Mouse (Mus musculus): ENCODE results near the gene Myd88. TPM values are rescaled to one million over a fixed set of nuclear protein-coding genes. Genes with fewer than 3 reads are reported as not detected.

Gene Myd88
- total and polyA plus RNA-seq, 2 experiments from 2014 or later: 4.7 to 5.9 TPM

DNA sequence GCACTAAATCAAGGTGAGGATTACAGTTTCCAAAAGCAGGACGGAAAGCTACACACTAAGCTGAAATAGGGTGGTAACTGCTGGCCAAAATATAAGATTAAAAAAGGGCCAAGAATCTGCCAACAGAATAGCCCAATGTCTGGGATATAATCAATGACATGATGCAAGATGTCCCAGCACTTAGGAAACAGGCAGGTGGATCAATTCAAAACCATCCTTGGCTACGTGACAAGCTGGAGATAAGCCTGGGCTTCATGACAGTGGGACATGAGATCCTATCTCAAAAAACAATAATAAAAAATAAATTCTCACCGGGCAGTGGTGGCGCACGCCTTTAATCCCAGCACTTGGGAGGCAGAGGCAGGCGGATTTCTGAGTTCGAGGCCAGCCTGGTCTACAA, 35.3 kb downstream of the Myd88 start:
- no peaks in the 10 kb centered on the region for H3K4me1 ChIP-seq (ENCODE audit: insufficient read depth, low read length)
- DNase-seq (ENCODE audit: low spot score): no peak
- no peak overlapping the region for H3K4me3 ChIP-seq (ENCODE audit: low read depth, low read length)
- H3K36me3 ChIP-seq (ENCODE audit: insufficient read depth, low read length): 0 out of 2 replicates have a peak, but pooled peaks cover 5% of the 10 kb centered on the region
- no peak overlapping the region for H3K4me2 ChIP-seq (ENCODE audit: low read depth, low read length, poor library complexity, severe bottlenecking)
- no peak for ATAC-seq (ENCODE audit: low FRiP score)
- no peak overlapping the region for H3K9ac ChIP-seq (replicated peaks; ENCODE audit: low read length, poor library complexity, severe bottlenecking)
- TF ChIP-seq CTCF (IDR thresholded peaks at IDR 0.05): no peak
- no peaks in the 10 kb centered on the region for H3K27me3 ChIP-seq (ENCODE audit: insufficient read depth, low read length)
- no peak overlapping the region for H3K27ac ChIP-seq (ENCODE audit: low read depth, low read length)
- WGBS: 92% methylated on average over 7 of the region's 7 CpGs
- H3K9me3 ChIP-seq (ENCODE audit: low read length): no peaks in the 10 kb centered on the region

DNA sequence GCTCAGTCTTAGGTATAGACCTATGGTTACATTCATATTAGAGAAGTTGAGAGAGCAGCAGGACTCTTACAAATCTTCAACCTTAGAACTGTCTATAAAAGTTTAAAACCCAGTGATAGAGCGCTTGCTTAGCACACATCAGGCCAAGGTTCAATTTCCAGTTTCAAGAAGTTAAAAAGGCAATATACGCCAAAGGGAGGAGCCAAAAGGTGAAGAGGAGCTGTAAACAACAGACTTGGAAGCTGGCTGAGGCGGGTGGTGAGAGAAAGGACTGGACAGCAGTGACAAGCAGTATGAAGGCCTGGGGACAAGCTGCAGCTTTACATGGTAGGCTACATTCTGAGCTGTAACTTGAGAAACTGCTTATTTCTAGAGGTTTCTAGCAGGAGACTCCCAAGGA, 42.6 kb downstream of the Myd88 start:
- no peaks in the 10 kb centered on the region for H3K4me1 ChIP-seq (ENCODE audit: insufficient read depth, low read length)
- H3K27ac ChIP-seq (ENCODE audit: low read depth, low read length): no peak overlapping the region
- H3K36me3 ChIP-seq (ENCODE audit: insufficient read depth, low read length): 0 out of 2 replicates have a peak, but pooled peaks cover 10% of the 10 kb centered on the region
- ATAC-seq (ENCODE audit: low FRiP score): no peak
- TF ChIP-seq CTCF (IDR thresholded peaks at IDR 0.05): no peak
- no peak for DNase-seq (ENCODE audit: low spot score)
- H3K27me3 ChIP-seq (ENCODE audit: insufficient read depth, low read length): no peaks in the 10 kb centered on the region
- no peak overlapping the region for H3K9ac ChIP-seq (replicated peaks; ENCODE audit: low read length, poor library complexity, severe bottlenecking)
- no peak overlapping the region for H3K4me3 ChIP-seq (ENCODE audit: low read depth, low read length)
- no peak overlapping the region for H3K4me2 ChIP-seq (ENCODE audit: low read depth, low read length, poor library complexity, severe bottlenecking)
- WGBS: 97% methylated on average over 3 of the region's 3 CpGs
- H3K9me3 ChIP-seq (ENCODE audit: low read length): no peaks in the 10 kb centered on the region

DNA sequence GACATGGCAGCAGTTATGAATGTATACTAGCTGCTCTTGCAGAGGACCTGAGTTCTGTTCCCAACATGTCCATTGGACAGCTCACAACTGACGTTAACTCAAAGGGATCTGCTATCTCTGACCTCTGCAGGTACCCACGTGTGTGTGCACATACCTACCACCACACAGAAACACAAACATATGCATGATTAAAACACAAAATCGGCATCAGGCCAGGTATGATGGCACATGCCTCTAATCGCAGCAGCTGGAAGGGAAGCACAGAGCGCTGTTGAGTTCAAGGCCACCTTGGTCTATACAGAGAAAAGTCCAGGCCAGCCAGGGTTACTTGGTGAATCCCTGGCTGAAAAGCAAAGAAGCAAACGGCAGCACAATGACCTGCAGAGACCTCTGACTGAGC, 43.5 kb downstream of the Myd88 start:
- H3K27ac ChIP-seq (ENCODE audit: low read depth, low read length): no peak overlapping the region
- H3K36me3 ChIP-seq (ENCODE audit: insufficient read depth, low read length): 0 out of 2 replicates have a peak, but pooled peaks cover 10% of the 10 kb centered on the region
- H3K4me1 ChIP-seq (ENCODE audit: insufficient read depth, low read length): no peaks in the 10 kb centered on the region
- no peaks in the 10 kb centered on the region for H3K27me3 ChIP-seq (ENCODE audit: insufficient read depth, low read length)
- no peak overlapping the region for H3K4me3 ChIP-seq (ENCODE audit: low read depth, low read length)
- 86% methylated on average over 6 of the region's 6 CpGs for WGBS
- no peak for DNase-seq (ENCODE audit: low spot score)
- H3K9ac ChIP-seq (replicated peaks; ENCODE audit: low read length, poor library complexity, severe bottlenecking): no peak overlapping the region
- H3K9me3 ChIP-seq (ENCODE audit: low read length): no peaks in the 10 kb centered on the region
- ATAC-seq (ENCODE audit: low FRiP score): no peak
- no peak for TF ChIP-seq CTCF (IDR thresholded peaks at IDR 0.05)
- no peak overlapping the region for H3K4me2 ChIP-seq (ENCODE audit: low read depth, low read length, poor library complexity, severe bottlenecking)

DNA sequence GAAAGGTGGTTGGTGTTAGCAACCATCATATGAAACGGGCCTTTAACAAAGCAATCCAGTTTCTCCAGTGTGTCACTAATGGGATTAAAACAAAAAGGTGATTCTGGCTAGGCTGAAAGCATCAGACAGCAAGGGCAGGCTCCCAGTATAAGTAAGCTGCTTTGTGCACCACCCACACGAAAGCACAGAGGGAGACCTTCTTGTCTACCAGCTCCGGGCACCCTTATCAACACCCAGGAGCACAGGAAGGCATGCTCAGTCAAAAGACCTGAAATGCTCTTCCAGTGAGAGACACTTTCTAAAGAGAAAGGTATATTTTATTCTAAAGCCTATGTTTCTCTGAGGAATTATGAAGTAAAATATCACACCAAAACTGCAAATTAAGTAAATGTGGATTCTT, 50.4 kb downstream of the Myd88 start:
- Histone ChIP-seq H3K36me3 (ENCODE audit: insufficient read depth, low read length) (peaks cover 7% of the 10 kb centered on the region; the same call in 1 of the 2 replicates), H3K4me2 (ENCODE audit: low read depth, low read length, poor library complexity, severe bottlenecking) (no peak overlapping the region), H3K4me1 (ENCODE audit: insufficient read depth, low read length) (no peaks in the 10 kb centered on the region), H3K27me3 (ENCODE audit: insufficient read depth, low read length) (no peaks in the 10 kb centered on the region), H3K9ac (replicated peaks; ENCODE audit: low read length, poor library complexity, severe bottlenecking) (no peak overlapping the region), H3K4me3 (ENCODE audit: low read depth, low read length) (no peak overlapping the region), H3K9me3 (ENCODE audit: low read length) (no peaks in the 10 kb centered on the region), H3K27ac (ENCODE audit: low read depth, low read length) (no peak overlapping the region)
- 61% methylated on average over 3 of the region's 3 CpGs for WGBS
- DNase-seq (ENCODE audit: low spot score): no peak
- no peak for TF ChIP-seq CTCF (IDR thresholded peaks at IDR 0.05)
- no peak for ATAC-seq (ENCODE audit: low FRiP score)

Other genes starting within 250 kb of the Myd88 start
- 12.2 and 17.4 TPM in 2 replicates for gene Plcd1, start 247.9 kb downstream of the Myd88 start, total RNA-seq (2014; rRNA removed)
- 10.9 and 11.8 TPM in 2 replicates for gene Plcd1, start 247.9 kb downstream of the Myd88 start, polyA plus RNA-seq (2015; fragmentation: Nextera tagmentation; extraction: Ambion mirVana)
- 2.8 and 3.3 TPM in 2 replicates for gene Dlec1, start 238.9 kb downstream of the Myd88 start, total RNA-seq (2014; rRNA removed)
- gene Dlec1, start 238.9 kb downstream of the Myd88 start, polyA plus RNA-seq (2015; fragmentation: Nextera tagmentation; extraction: Ambion mirVana): 0.91 and 0.95 TPM in 2 replicates
- 2.8 and 2.9 TPM in 2 replicates for gene Acaa1b, start 184.3 kb downstream of the Myd88 start, total RNA-seq (2014; rRNA removed)
- gene Acaa1b, start 184.3 kb downstream of the Myd88 start, polyA plus RNA-seq (2015; fragmentation: Nextera tagmentation; extraction: Ambion mirVana): 4.6 and 5.2 TPM in 2 replicates
- not detected in 2 replicates for gene Gm47289, start 182.2 kb downstream of the Myd88 start, total RNA-seq (2014; rRNA removed)
- gene Gm47289, start 182.2 kb downstream of the Myd88 start, polyA plus RNA-seq (2015; fragmentation: Nextera tagmentation; extraction: Ambion mirVana): not detected in 2 replicates
- not detected in 2 replicates for gene Slc22a13, start 132.3 kb downstream of the Myd88 start, total RNA-seq (2014; rRNA removed)
- 0.10 TPM in 1 of 2 replicates, not detected in the other for gene Slc22a13, start 132.3 kb downstream of the Myd88 start, polyA plus RNA-seq (2015; fragmentation: Nextera tagmentation; extraction: Ambion mirVana)
- gene Oxsr1, start 19.0 kb downstream of the Myd88 start, total RNA-seq (2014; rRNA removed): 38.5 and 55.7 TPM in 2 replicates
- gene Oxsr1, start 19.0 kb downstream of the Myd88 start, polyA plus RNA-seq (2015; fragmentation: Nextera tagmentation; extraction: Ambion mirVana): 10.5 and 10.7 TPM in 2 replicates
- 106 and 120 TPM in 2 replicates for gene Acaa1a, start 1.7 kb downstream of the Myd88 start, total RNA-seq (2014; rRNA removed)
- gene Acaa1a, start 1.7 kb downstream of the Myd88 start, polyA plus RNA-seq (2015; fragmentation: Nextera tagmentation; extraction: Ambion mirVana): 75.5 and 82.6 TPM in 2 replicates
- 2.6 and 3.2 TPM in 2 replicates for gene Xylb, start 16.0 kb upstream of the Myd88 start, total RNA-seq (2014; rRNA removed)
- 3.9 and 4.3 TPM in 2 replicates for gene Xylb, start 16.0 kb upstream of the Myd88 start, polyA plus RNA-seq (2015; fragmentation: Nextera tagmentation; extraction: Ambion mirVana)
- gene Slc22a14, start 24.1 kb upstream of the Myd88 start, total RNA-seq (2014; rRNA removed): not detected in 2 replicates
- gene Slc22a14, start 24.1 kb upstream of the Myd88 start, polyA plus RNA-seq (2015; fragmentation: Nextera tagmentation; extraction: Ambion mirVana): 0.15 TPM in 1 of 2 replicates, not detected in the other
- 35.6 and 39.7 TPM in 2 replicates for gene Acvr2b, start 60.7 kb upstream of the Myd88 start, total RNA-seq (2014; rRNA removed)
- gene Acvr2b, start 60.7 kb upstream of the Myd88 start, polyA plus RNA-seq (2015; fragmentation: Nextera tagmentation; extraction: Ambion mirVana): 29.5 and 32.1 TPM in 2 replicates
- 26.0 and 29.2 TPM in 2 replicates for gene Exog, start 103.5 kb upstream of the Myd88 start, total RNA-seq (2014; rRNA removed)
- gene Exog, start 103.5 kb upstream of the Myd88 start, polyA plus RNA-seq (2015; fragmentation: Nextera tagmentation; extraction: Ambion mirVana): 36.8 and 38.0 TPM in 2 replicates
- 1.2 and 1.4 TPM in 2 replicates for gene Scn5a, start 237.6 kb upstream of the Myd88 start, total RNA-seq (2014; rRNA removed)
- gene Scn5a, start 237.6 kb upstream of the Myd88 start, polyA plus RNA-seq (2015; fragmentation: Nextera tagmentation; extraction: Ambion mirVana): 0.36 and 0.38 TPM in 2 replicates